Mouse (Mus musculus): Measurements from ENCODE around the gene Ssu72.
"Not testable (repeated sequence)": the region's sequence is repeated elsewhere in the genome, so short reads cannot be mapped to it uniquely, and the experiment has no call there.

DNA sequence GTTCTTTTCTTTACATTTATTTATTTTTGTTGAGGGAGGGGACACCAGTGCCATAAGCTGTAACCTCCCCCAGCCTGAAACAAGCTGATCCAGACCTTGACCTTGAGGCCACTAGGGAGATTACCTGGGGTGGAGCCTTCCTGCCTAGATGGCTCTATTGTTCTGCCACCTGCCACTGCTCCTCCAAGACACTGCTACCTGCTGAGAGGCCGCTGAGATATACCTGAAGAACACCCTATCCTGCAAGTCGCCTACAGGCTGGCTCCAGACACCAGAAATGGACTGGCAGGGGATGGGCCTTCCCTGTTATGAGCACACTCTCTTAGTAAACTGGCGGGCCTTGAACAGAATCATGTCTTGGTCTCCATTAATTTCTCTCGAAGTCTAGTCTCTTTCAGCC is 34.4 kb upstream of the Ssu72 start:
- TF ChIP-seq CTCF (IDR thresholded peaks at IDR 0.05; ENCODE audit: borderline replicate concordance, insufficient read depth, low read depth, low read length); POLR2A (IDR thresholded peaks at IDR 0.05; ENCODE audit: borderline replicate concordance, insufficient read depth, low read length): not testable (repeated sequence)
